Mouse (Mus musculus): Measurements from ENCODE around the gene Trp53bp1. TPM values are rescaled to one million over a fixed set of nuclear protein-coding genes. Genes with fewer than 3 reads are reported as not detected.

Gene Trp53bp1
- 50.0 and 55.5 TPM in 2 replicates for polyA plus RNA-seq (2015; fragmentation: Nextera tagmentation; extraction: Ambion mirVana)

DNA sequence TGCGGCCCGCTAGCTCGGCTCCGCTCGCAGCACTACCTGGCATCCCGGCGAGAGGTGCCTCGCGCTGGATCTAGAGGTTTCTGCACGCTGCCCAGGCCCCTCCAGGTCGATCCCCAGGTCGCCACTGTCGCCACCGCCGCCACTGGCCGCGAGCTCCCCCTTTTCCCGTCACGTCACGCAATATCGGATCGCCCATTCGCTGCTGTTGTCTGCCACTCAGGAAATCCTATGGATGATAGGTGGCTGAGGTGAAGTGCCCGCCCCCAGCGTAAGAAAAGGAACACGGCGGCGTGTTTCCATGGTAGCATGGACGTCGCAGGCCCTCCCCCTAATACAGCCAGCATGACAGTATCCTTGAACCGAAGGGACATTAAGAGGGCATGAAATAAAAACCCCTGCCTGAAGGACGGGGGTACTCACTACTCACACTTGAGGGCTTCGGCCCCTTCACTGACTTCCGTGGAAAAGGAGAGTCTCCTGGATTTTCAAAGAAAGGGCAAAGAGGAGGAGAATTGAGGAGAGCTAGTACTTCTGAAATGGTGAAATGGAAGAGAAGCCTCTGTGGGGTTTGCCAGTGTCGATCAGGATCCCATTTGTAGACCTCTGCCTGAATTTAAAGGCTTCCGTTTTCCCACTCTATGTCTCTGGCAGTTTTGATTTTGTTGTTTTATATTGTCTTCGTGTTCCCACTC, at the start of gene Trp53bp1:
TSS of gene Trp53bp1 (minus strand) at position 172 of the 692 bp plus-strand sequence.
- H3K9ac ChIP-seq (ENCODE audit: low read length), result peak within 1 kb of the TSS; percentile 91
- H3K4me3 ChIP-seq (replicated peaks; ENCODE audit: low read length), result peak within 1 kb of the TSS; percentile 96
- WGBS, result under 1% methylated on average over 37 of the region's 37 CpGs
- peak; percentile 99 for ATAC-seq (ENCODE audit: insufficient read depth, low FRiP score)
- peak within 1 kb of the TSS; percentile 82 for H3K27ac ChIP-seq (ENCODE audit: low read length)
- peak within 1 kb of the TSS; percentile 71 for H3K4me2 ChIP-seq (ENCODE audit: low read depth, low read length)
- peaks cover 5% of the 10 kb centered on the region; the same call in 1 of the 2 replicates for H3K36me3 ChIP-seq (ENCODE audit: control insufficient read depth, insufficient read depth, low read length)
- peaks cover 7% of the 10 kb centered on the region; the same call in 1 of the 2 replicates for H3K4me1 ChIP-seq (ENCODE audit: control insufficient read depth, insufficient read depth, low read length)
- H3K9me3 ChIP-seq (replicated peaks; ENCODE audit: control insufficient read depth, low read length), result no peaks in the 10 kb centered on the region
- no peaks in the 10 kb centered on the region for H3K27me3 ChIP-seq (ENCODE audit: control insufficient read depth, insufficient read depth, low read length)

DNA sequence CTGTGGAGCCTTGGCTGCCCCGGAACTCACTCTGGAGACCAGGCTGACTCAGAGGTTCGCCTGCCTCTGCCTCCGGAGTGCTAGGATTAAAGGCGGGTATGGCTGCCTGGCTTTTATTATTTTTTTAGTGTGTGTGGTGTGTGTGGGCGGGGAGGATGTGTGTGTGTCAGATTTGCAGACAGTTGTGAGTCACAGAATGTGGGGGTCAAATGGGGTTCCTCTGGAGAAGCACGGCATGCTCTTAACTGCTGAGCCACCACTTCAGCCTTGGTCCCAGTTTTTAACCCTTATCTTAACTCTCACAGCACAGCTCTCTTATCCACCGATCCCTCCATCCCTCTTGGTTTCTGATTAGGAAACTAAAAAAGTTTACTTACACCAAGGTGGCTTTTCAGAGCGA, 45.1 kb upstream of the Trp53bp1 start:
- Histone ChIP-seq H3K4me3 (replicated peaks; ENCODE audit: low read length) (no peak overlapping the region), H3K27ac (ENCODE audit: low read length) (no peak overlapping the region), H3K9me3 (replicated peaks; ENCODE audit: control insufficient read depth, low read length) (no peaks in the 10 kb centered on the region), H3K36me3 (ENCODE audit: control insufficient read depth, insufficient read depth, low read length) (peaks cover 1% of the 10 kb centered on the region; the same call in 1 of the 2 replicates), H3K9ac (ENCODE audit: low read length) (no peak overlapping the region), H3K4me1 (ENCODE audit: control insufficient read depth, insufficient read depth, low read length) (no peaks in the 10 kb centered on the region), H3K4me2 (ENCODE audit: low read depth, low read length) (no peak overlapping the region), H3K27me3 (ENCODE audit: control insufficient read depth, insufficient read depth, low read length) (no peaks in the 10 kb centered on the region)
- ATAC-seq (ENCODE audit: insufficient read depth, low FRiP score), result no peak
- WGBS, result 73% methylated on average over 8 of the region's 8 CpGs

DNA sequence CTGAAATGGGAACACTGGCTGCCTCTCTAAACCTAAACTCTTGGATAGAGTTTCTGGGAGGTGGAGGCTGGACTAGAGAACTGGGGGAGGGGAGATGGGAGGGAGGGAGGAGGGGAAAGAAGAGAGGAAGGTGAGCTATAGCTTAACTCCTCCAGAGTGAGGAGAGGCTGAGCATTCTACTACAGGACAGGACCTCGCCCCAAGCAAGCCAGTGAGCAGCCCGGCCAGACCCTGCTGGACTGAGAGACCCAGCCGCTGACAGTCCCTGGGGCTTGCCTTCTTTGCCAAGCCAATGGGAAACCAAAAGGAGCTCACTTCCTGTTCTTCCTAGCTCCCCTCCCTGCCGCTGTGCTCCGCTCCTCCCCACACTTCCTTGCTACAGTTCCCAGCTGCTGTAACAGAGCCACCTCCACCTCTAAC, 37.8 kb upstream of the Trp53bp1 start:
- Histone ChIP-seq H3K9me3 (replicated peaks; ENCODE audit: control insufficient read depth, low read length) (no peaks in the 10 kb centered on the region), H3K27ac (ENCODE audit: low read length) (peak overlapping the region; percentile 30; the same call in 1 of the 2 replicates), H3K9ac (ENCODE audit: low read length) (0 out of 2 replicates have a peak overlapping the region, but pooled peaks have one; percentile 24), H3K4me2 (ENCODE audit: low read depth, low read length) (peak overlapping the region; percentile 28), H3K4me1 (ENCODE audit: control insufficient read depth, insufficient read depth, low read length) (no peaks in the 10 kb centered on the region; the same call in 1 of the 2 replicates), H3K27me3 (ENCODE audit: control insufficient read depth, insufficient read depth, low read length) (no peaks in the 10 kb centered on the region), H3K4me3 (replicated peaks; ENCODE audit: low read length) (peak overlapping the region; percentile 18; the same call in 1 of the 2 replicates), H3K36me3 (ENCODE audit: control insufficient read depth, insufficient read depth, low read length) (0 out of 2 replicates have a peak, but pooled peaks cover 8% of the 10 kb centered on the region)
- WGBS, result 20% methylated on average over 5 of the region's 5 CpGs
- ATAC-seq (ENCODE audit: insufficient read depth, low FRiP score), result peak; percentile 56; the same call in 1 of the 2 replicates

DNA sequence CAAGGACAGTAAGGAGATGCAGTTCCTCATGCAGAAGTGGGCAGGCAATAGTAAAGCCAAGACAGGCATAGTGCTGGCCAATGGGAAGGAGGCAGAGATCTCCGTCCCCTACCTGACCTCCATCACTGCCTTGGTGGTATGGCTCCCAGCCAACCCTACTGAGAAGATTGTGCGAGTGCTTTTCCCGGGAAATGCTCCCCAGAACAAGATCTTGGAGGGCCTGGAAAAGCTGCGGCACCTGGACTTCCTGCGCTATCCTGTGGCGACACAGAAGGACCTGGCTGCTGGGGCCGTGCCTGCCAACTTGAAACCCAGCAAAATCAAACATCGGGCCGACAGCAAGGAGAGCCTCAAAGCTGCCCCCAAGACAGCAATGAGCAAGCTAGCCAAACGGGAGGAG, 28.8 kb upstream of the Trp53bp1 start:
- no peak overlapping the region for H3K9ac ChIP-seq (ENCODE audit: low read length)
- 74% methylated on average over 10 of the region's 10 CpGs for WGBS
- no peaks in the 10 kb centered on the region for H3K27me3 ChIP-seq (ENCODE audit: control insufficient read depth, insufficient read depth, low read length)
- no peak overlapping the region for H3K27ac ChIP-seq (ENCODE audit: low read length)
- no peak overlapping the region for H3K4me3 ChIP-seq (replicated peaks; ENCODE audit: low read length)
- H3K9me3 ChIP-seq (replicated peaks; ENCODE audit: control insufficient read depth, low read length), result no peaks in the 10 kb centered on the region
- ATAC-seq (ENCODE audit: insufficient read depth, low FRiP score), result no peak
- peaks cover 6% of the 10 kb centered on the region; the same call in 1 of the 2 replicates for H3K36me3 ChIP-seq (ENCODE audit: control insufficient read depth, insufficient read depth, low read length)
- no peak overlapping the region for H3K4me2 ChIP-seq (ENCODE audit: low read depth, low read length)
- peaks cover 20% of the 10 kb centered on the region for H3K4me1 ChIP-seq (ENCODE audit: control insufficient read depth, insufficient read depth, low read length)

DNA sequence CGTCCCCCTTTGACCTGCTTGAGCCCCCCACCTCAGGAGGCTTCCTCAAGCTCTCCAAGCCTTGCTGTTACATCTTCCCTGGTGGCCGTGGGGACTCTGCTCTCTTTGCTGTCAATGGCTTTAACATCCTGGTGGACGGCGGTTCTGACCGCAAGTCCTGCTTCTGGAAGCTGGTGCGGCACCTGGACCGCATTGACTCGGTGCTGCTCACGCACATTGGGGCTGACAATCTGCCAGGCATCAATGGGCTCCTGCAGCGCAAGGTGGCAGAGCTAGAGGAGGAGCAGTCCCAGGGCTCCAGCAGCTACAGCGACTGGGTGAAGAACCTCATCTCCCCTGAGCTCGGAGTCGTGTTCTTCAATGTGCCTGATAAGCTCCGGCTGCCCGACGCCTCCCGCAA, 28.3 kb upstream of the Trp53bp1 start:
- Histone ChIP-seq H3K27me3 (ENCODE audit: control insufficient read depth, insufficient read depth, low read length) (no peaks in the 10 kb centered on the region), H3K9me3 (replicated peaks; ENCODE audit: control insufficient read depth, low read length) (no peaks in the 10 kb centered on the region), H3K27ac (ENCODE audit: low read length) (no peak overlapping the region), H3K9ac (ENCODE audit: low read length) (no peak overlapping the region), H3K36me3 (ENCODE audit: control insufficient read depth, insufficient read depth, low read length) (peaks cover 4% of the 10 kb centered on the region; the same call in 1 of the 2 replicates), H3K4me2 (ENCODE audit: low read depth, low read length) (no peak overlapping the region), H3K4me1 (ENCODE audit: control insufficient read depth, insufficient read depth, low read length) (peaks cover 24% of the 10 kb centered on the region), H3K4me3 (replicated peaks; ENCODE audit: low read length) (no peak overlapping the region)
- WGBS, result 83% methylated on average over 17 of the region's 17 CpGs
- no peak for ATAC-seq (ENCODE audit: insufficient read depth, low FRiP score)

DNA sequence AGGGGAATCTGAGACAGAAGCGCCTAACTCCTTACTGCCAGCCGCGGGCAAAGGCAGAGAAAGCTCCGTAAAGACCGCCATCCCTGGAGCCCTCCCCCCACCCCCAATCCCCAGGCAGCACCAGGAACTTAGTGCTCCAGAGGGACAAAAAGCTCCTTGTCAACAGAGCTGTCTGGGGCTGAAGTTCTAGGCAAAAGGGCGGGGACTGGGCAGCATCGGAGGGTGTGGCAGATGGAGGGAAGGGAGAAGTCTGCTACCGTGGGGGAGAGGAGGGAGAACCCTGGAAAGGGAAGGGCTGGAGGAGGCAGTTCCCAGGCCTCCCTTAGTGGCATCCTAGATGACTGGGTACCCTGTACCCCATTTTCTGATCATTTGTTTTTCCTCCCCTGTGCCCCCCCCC, 26.9 kb upstream of the Trp53bp1 start:
- Histone ChIP-seq H3K27me3 (ENCODE audit: control insufficient read depth, insufficient read depth, low read length) (no peaks in the 10 kb centered on the region), H3K4me1 (ENCODE audit: control insufficient read depth, insufficient read depth, low read length) (peaks cover 31% of the 10 kb centered on the region), H3K9me3 (replicated peaks; ENCODE audit: control insufficient read depth, low read length) (no peaks in the 10 kb centered on the region), H3K4me2 (ENCODE audit: low read depth, low read length) (peak overlapping the region; percentile 16; the same call in 1 of the 2 replicates), H3K27ac (ENCODE audit: low read length) (no peak overlapping the region), H3K9ac (ENCODE audit: low read length) (no peak overlapping the region), H3K4me3 (replicated peaks; ENCODE audit: low read length) (no peak overlapping the region), H3K36me3 (ENCODE audit: control insufficient read depth, insufficient read depth, low read length) (no peaks in the 10 kb centered on the region; the same call in 1 of the 2 replicates)
- 18% methylated on average over 8 of the region's 8 CpGs for WGBS
- ATAC-seq (ENCODE audit: insufficient read depth, low FRiP score), result no peak

DNA sequence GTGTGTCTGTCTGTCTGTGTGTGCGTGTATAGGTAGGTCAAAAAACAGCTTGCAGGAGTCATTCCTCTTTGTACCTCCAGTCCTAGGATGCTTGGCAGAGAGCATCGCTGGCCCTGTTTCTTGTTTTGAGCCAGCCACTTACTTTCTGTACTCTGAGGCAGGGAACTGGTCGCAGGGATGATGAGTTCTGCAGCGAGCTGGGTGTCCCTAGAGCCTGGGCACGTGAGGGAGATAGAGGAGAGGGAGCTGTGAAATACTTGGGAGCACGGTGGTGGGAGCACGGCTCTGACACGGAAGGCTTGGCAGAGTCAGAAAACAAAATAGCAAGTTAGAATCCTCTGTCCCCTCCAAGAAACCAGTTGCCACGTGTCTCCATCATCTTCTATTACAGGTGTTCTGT, 26.5 kb upstream of the Trp53bp1 start:
- H3K4me1 ChIP-seq (ENCODE audit: control insufficient read depth, insufficient read depth, low read length), result peaks cover 31% of the 10 kb centered on the region
- H3K9ac ChIP-seq (ENCODE audit: low read length), result no peak overlapping the region; the same call in 1 of the 2 replicates
- H3K4me2 ChIP-seq (ENCODE audit: low read depth, low read length), result peak overlapping the region; percentile 16; the same call in 1 of the 2 replicates
- no peak overlapping the region for H3K27ac ChIP-seq (ENCODE audit: low read length)
- H3K4me3 ChIP-seq (replicated peaks; ENCODE audit: low read length), result no peak overlapping the region
- no peak for ATAC-seq (ENCODE audit: insufficient read depth, low FRiP score)
- 26% methylated on average over 9 of the region's 9 CpGs for WGBS
- H3K9me3 ChIP-seq (replicated peaks; ENCODE audit: control insufficient read depth, low read length), result no peaks in the 10 kb centered on the region
- no peaks in the 10 kb centered on the region; the same call in 1 of the 2 replicates for H3K36me3 ChIP-seq (ENCODE audit: control insufficient read depth, insufficient read depth, low read length)
- H3K27me3 ChIP-seq (ENCODE audit: control insufficient read depth, insufficient read depth, low read length), result no peaks in the 10 kb centered on the region

DNA sequence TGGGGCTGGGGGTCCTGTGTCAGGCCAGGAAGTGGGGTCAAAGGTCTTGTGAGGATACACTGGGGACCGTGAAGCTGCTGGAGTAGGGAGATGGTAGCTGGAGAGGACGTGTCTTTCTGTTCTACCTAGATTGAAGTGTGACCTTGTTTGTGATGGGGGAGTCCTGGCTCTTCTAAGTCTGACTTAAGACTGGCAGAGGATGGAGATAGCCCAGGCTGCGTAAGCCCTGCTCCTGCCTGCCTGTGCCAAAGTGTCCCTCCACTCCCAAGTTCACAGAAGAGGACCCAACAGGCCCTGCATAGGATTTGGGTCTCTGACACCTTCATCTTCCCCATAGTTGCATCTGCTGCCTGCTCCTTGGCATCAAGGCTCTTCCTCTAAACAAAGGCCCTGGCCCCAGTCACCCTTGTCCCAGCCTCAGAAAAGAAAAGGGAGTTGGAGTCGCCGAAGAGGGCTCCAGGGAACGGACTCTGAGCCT, 25.6 kb upstream of the Trp53bp1 start:
- no peaks in the 10 kb centered on the region; the same call in 1 of the 2 replicates for H3K36me3 ChIP-seq (ENCODE audit: control insufficient read depth, insufficient read depth, low read length)
- peak overlapping the region; percentile 52 for H3K4me2 ChIP-seq (ENCODE audit: low read depth, low read length)
- no peak overlapping the region for H3K27ac ChIP-seq (ENCODE audit: low read length)
- WGBS, result 26% methylated on average over 6 of the region's 6 CpGs
- H3K9me3 ChIP-seq (replicated peaks; ENCODE audit: control insufficient read depth, low read length), result no peaks in the 10 kb centered on the region
- ATAC-seq (ENCODE audit: insufficient read depth, low FRiP score), result no peak
- no peaks in the 10 kb centered on the region for H3K27me3 ChIP-seq (ENCODE audit: control insufficient read depth, insufficient read depth, low read length)
- peaks cover 31% of the 10 kb centered on the region for H3K4me1 ChIP-seq (ENCODE audit: control insufficient read depth, insufficient read depth, low read length)
- H3K9ac ChIP-seq (ENCODE audit: low read length), result peak overlapping the region; percentile 59
- H3K4me3 ChIP-seq (replicated peaks; ENCODE audit: low read length), result peak overlapping the region; percentile 50

All from stomach, embryonic 16.5 days (tissue).